Mouse (Mus musculus) yolk sac, embryonic 10.5 days (tissue): ENCODE results near the gene Fam241a.

Source experiments
- DNase-seq: peaks from one replicate; pipeline ENCODE4 v3.0.0-alpha.2; 2017; ENCODE audit warnings: low spot score

The Fam241a gene

DNA sequence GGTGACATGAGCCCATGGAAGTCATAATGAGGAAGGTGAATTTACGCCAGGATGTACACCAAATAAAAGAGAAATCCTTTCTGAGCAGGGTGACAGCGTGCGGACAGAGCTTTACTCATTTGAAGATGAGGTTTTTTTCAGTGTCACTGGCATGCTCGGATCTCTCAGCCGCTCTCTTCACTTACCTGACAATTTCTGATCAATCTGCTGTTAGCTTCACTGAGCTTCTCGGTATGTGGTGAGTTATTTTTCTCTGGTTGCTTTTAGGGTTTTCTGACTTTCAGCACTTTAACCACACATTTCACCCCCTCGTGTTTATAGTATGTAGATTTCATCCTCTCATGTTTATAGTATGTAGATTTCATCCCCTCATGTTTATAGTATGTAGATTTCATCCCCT, 21.1 kb downstream of the Fam241a start:
- no peak for DNase-seq

DNA sequence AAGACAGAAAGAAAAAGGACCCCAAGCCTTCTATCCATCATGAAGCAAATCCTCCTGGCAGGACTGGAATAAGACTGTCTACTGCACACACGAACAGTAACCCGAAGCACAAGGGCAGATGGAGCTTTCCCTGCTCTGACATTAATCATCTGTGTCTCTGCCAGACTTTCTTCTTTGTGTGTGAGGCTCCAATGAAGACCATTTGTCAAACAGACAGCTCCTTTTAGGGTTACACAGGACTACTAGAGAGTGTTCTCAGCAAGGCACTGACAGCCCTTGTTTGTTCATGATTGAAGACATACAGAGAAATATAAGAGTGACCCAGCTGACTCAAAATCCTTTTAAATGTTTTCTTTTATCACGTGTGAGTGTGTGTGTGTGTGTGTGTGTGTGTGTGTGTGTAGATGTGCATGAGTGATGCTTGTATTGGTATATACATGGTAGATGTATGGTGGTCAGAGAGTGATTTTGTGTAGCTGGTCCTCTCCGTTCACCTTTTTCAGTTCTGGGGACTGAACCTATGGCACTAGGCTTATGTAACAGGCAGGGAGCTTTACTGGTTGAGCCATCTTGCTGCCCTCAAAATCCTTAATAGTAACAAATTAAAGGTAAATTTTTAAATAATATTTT, 21.8 kb downstream of the Fam241a start:
- peak; percentile 16 for DNase-seq

DNA sequence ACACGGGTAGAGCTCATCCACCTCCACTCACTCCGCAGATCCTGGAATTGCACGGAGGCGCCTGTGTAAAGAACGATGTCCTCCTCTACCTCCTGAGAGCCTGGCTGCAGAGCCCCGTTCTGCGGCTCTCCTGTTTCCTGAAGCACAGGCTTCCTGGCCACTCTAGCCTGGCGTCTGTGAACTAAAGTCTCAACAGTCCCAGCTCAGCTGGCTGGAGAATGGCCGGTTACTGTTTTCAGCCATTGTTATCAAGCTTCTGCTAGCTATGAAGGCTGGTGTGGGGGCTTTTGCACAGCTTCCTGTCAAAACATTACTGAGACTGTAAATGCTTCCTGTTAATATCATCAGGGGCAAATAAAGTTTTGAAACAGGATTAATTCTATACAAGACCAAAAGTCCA, 24.5 kb downstream of the Fam241a start:
- no peak for DNase-seq

DNA sequence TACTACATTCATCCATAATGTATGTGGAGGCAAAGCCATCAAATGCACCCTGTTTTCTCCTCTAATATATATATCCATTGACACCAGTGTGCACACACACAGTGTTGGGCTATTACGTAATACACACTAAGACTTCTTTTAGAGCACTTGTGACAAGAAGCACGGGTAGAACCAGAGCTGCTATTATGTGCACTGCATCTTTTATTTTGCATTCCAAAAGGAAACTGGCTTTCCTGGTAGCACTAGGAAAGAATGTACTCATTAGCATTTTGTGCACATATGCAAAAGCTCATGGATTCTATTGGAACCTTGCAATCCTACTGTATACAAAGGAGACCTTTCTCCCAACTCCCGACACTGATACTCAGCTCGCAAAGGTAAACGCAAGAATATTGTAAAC, 27.2 kb downstream of the Fam241a start:
- no peak for DNase-seq

DNA sequence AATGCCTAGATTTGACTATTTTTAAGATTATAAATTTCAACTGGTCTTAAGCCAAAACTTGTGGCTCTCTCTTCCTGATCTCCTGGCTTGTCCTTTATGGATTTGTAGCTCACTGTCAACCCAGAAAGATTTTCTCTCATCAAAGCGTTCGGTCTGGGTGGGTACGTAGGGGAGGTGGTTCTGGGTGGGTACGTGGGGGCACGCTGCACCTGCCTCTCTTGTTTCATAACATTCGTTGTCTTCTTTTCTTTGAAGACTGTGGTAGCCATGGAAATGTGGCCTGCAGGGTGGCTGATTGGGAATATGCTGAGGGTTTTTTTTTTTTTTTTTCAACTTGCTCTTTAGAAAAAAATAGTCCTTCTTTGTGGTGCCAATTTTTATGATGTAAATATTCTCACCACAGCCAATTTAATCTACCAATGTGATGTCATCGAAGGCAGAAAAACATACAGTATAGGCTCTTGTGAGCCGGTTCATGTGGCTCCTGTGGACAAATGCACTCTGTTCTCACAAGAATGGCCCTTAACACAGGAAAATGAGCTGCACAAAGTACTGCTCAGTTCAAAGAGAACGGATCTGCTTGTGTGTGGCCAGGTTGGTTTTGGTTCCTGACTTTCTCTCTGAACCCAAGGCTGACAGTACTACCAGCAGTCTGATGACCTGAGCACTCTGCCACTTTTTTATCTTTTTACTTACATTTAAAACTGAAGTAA, 27.9 kb downstream of the Fam241a start:
- DNase-seq, result no peak

DNA sequence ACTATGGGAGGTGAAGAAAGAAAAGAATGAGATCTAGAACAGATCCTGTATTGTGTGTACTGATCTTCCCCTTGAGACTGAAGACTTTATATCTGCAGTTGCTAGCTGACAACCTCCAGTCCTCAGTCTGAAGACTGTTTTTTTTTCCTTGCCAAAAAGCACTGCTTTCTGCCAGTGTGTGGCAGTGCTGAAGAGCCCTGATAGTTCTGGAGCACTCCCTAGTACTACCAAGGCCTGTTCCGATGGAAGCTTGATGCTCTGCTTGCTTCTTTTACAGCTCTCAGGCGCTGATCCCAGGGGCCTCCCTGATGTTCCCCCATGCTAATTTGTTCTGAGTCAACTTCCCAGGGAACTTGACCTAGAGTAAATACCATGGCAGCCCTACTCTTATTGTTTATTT, 31.9 kb downstream of the Fam241a start:
- DNase-seq, result no peak

DNA sequence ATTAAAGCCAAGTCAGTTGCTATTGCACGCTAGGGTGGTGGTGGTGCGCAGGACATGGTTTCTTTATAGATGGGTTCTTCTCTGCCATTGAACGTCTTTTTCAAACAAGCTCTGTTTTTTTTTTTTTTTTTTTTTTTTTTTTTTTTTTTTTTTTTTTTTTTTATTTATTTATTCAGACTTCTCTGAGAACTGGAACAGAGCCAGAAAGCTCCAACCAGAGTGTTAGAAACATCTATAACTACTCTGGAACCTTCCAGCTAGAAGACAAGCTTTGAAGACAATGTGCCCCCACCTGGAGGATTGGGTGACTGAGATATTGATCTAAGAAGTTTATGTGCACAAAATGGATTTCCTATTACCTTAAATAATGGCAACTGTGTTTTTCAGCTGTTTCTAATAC, 32.6 kb downstream of the Fam241a start:
- no peak for DNase-seq

DNA sequence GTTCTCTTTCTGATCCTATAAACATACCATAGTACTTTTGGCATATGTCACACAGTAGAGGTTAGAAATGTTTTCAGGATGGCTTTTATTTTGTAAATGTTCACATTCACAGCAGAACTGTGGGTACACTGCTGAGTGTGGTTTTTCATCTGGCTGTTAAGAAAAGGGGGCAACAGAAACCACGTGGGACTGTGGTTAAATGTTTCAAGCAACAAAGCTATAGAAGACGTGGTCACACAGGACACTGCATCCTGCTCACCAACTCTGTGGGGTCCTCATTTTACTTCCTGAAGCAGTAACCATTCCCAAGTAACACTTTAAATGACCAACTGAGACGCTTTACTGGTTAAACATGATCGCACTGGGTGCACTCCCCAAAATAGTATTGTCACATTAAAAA, 33.6 kb downstream of the Fam241a start:
- DNase-seq, result no peak

DNA sequence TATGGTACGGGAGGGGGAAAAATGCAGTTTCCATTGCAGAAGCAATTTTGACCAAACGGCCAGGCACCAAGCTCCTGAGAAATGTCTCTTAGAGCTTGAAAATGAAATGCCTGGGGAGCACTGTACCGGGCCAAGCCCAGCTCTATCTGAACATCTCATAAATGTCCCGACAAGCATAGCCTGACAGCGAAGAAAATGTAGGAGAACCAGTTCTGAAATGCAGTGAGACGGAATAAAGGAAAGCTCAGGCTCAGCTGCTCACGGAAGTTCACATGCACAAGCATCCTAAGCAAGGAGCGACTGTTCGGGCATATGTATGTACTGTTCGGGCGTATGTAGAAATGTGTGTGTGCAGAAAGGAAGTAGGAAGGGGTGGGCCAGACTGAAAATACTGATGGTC, 34.8 kb downstream of the Fam241a start:
- DNase-seq, result no peak

DNA sequence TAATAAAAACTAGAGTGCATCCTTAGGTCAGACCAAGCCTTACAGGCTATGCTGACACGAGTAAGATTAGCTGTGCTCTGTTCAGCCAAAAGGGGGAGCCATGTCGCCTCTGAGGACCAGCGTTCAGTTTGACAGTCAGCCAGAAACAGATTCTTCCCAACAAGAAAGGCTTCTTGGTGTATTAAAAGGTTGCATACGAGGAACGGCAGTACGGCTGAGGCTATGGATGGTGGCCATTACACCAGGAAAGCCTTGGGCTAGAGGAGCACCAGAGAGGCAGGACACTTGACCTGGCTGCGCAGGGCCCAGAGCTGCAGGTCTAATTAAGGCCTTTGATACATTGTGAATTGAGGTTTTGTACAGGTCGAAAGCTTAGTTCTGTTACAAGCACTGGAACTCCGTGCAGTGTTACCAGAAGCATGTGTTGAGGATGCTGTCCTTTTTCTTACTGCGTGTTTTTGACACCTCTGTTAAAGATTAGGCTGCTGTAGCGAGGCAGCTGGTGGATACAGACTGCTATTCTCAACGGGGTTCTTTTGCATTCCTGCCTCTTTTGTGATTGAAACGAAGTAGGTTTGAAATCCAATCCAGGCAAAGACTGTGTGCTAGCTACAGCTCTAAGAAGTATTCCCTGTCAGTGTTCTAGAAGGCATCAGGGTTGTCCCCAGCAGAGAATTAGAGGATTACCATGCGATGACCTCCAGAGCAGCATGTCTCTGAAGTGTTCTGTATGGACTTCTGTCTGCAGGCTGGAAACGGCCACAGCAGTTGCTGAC, 42.5 kb downstream of the Fam241a start:
- peak; percentile 45 for DNase-seq

DNA sequence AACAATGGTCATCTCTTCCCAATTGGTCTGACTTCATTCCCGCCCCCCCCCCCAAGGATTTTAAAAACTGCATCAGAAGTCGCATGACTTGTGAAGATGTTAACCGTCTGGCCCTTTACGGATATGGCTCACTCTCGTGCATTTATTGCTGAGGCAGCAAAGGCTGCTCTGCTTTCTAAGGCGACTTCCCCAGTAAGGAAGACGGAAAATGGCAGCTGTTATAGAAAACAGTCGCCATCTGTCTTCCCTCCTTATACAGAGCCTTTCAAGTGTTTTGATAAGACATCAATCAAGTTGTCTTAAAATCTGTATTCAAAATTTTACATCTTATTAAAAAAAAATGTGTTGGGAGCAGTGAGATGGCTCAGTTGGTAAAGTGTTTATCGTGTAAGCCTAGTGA, 43.4 kb downstream of the Fam241a start:
- DNase-seq, result no peak

DNA sequence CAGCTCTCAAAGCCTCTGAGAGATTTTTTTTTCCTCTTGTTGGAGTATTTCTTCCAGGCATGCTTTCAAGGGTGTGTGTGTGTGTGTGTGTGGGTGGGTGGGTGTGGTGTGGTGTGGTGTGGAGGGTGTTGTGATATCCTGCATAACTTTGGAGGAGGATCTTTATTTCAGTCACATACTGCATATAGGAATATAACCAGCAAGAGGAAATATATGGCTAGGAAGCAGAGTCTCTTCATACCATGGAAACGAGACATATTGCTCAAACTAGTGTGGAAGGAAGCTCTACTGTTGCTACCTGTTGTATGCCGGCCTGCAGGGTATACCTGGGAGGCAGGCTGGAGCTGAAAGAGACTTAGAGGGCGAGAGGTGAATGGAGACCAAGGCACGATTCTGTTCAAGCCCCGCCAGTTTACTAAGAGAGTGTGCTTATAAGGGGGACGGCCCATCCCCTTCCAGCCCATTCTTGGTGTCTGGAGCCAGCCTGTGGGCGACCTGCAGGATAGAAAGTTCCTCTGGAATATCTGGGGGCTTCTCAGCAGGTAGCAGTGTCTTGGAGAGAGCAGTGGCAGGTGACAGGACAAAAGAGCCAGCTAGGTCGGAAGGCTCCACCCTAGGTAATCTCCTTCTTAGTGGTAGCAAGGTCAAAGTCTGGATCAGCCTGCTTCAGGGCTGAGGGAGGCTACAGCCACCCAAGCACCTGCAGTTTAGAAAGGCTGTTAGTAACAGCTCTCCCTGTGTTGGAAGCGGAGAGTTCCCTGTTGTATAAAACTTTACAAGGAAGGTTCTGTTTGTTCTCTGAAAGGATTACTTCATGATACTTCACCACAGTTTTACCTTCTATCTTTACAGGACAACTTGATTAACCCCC, 45.1 kb downstream of the Fam241a start:
- DNase-seq, result peak; percentile 52

DNA sequence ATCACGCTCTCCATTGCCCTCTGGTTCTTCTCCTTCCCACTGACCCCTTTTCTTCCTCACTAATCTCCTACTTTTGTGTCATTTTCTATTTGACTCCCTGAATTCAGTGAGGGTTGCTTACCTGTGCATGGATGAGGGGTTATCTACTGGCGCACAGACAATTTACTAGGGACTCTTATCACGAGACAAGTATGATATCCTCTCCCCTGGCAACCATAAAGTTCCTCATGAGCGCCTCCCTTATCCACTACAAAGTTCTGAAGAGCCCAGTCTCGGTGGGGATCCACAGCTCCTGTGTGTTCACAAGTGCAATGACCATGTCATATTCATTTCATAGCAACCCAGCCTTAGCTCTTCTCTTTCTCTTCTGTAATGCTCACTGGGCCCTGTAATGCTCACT, 46.2 kb downstream of the Fam241a start:
- DNase-seq, result no peak

DNA sequence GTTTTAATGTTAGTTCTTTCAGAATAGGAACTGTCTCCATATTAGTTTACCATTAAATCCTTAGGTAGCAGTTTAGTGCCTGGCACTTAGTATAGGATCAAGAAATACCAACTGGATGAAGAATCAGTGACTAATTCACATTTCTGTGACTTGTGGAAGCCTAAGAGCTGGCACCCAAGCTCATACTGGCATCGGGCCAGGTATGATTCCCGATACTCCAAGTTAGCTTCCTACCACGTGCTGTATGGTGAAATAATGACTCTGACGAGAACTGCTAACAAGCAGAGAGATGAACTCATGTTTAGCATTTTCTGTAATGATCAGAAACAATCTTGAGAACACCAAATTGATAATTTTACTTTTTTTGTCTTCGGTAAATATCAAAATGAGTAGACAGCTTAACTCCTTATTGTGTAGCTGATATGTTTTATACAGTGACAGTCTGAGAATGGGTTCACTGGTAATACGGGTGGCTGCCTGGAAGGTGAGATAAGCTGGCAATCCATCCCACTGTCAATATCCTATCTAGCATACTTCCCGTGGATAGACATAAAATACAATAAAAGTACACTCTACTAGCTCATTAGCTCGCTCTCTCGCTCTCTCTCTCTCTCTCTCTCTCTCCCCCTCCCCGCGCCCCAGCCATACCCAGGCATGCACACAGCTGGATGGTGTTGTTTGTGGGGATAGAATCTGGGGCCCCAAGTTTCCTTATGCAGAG, 47.9 kb downstream of the Fam241a start:
- no peak for DNase-seq

DNA sequence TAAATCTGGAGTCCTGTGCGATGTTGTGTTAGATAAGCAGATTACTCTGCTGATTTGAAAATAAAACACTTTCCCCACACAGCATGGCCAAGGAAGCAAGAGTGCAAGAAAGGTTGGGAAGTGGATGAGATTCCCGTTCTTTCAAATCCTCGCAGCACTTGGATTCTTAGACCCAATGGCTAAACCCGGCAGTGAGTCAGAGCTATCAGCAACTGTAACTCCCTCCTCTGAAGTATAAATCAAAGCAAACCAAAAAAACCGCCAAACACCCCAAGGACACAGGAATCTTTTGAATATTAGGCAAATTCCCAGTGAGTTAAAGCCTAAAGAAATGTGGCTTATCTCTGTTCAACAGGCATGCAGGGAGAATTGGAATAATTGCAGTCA, 52.2 kb downstream of the Fam241a start:
- DNase-seq, result no peak

DNA sequence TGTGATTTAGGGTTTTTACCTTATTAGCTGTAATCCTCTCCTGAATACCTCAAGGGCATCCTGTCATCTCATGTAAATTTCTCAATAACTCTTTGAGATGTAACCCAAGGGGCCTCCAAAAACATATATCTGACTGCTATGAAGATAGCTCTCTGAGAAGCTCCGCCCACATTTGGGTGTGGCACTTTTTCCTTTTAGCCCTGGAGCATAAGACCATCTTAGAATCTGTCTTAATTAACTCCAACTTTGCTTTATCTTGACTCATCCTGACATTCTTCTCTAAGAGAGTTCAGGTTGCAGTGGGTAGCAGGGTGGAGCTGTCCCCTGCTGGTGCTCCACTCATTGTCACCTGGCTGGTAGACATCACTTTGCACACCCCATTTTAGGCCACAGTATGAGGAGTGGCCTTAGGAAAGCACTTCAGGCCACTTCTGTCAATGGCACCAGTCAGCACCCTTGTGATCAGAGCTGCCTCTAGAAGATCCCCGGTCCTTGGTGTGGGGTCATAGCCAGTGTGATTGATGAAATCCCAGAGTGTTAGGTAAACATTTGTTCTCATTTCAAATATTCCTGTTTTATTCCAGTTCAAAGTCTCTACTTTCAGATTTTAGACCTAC, 52.7 kb downstream of the Fam241a start:
- DNase-seq, result no peak

DNA sequence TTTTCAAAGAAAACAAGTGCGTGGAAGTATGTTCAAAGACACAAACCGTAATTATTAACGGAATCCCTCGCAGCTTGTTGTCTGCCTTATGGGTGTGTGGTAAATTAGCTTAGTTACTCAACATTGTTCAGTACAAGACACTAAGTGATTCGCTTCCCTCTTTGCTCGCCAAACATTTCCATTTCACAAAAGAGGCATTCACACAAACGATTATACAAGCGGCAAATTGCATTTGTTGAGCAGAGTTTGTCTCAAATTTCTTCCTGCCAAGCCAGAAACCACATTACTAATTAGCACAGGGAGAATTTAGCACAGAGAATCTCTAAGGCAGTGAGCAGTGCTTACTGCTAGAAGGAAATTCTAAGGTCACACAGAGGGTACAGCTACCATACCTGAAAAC, 54.2 kb downstream of the Fam241a start:
- DNase-seq, result no peak

DNA sequence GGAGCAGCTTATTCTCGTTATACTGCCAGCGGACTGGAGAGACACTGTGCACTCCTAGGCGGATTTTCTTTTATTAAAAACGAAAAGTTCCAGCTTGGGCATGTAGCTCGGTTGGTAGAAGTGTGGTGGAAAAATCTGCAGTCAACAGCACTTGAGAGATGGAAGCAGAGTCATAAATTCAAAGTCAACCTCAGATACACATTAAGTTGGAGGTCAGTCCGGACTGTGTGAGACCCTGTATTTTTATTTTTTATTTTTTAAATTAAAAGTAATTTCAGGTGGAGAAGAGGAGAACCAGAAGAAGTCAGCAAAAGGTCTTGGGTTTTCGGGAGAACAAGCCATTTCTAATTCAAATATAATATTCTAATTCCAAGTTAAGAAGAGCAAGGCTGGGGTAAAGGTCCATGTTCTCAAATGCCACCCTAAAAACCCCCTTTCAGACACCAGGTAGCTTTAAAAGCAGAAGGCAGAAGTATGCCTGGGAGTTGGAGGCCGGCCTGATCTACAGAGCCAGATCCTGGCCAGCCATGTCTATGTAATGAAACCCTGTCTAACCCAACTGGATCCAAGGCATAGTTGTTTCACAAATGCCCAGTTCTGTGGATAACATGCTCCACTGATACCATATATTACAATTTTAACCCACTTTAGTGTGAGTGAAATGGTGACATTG, 58.0 kb downstream of the Fam241a start:
- DNase-seq, result no peak

DNA sequence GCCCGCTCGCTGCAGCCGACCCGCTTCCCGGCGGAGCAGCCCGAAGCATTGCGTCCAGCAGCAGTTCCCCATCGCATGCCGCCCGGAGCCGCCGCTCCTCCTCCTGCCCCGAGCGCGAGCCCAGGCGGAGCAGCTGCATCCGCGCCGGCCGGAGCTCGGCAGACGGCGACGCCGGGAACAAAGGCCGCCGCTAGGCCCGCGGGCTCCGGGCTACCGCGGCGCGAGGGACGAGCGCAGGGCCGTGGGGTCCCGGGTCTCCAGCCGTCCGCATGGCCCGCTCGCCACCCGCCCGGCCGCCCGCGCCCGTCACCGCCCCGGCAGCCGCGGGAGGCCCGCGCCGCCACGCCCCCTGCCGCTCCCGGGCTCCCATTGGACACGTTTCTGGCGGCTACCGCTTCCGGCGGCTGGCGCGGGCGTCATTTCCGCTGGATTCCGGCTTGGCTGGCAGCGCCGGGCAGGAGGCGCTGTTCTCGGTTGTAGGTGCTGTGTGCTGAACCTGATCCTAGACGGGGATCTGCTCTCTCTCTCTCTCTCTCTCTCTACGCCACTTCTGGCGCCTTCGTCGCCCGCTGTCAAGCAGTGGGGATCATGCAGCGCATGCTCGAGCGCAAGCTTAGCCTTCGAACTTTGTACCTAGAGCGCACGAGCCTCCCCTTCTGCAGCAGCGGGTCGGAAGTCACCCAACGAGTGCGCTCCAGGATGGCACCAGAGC, 58.8 kb downstream of the Fam241a start, which contains the start of gene Ap1ar:
TSS of gene Ap1ar (minus strand) at position 370 of the 712 bp plus-strand sequence.
- peak; percentile 97 for DNase-seq

DNA sequence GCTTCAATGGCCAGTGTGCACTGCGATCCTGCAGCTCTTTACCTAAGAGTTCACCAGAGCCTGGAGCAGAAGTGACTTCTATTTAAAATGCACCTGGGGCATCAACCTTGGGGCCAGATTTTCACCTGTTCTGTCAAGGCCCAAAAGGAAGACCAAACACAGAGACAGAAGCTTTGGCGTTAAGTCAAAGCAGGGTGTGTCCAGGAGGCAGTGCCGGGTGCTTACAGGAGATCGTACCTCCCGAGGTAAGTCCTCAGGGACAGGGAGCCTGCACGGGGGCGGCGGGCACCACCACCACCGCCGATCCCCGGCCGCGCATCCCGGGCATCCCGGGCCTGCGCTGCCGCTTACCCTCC, 59.3 kb downstream of the Fam241a start:
- peak; percentile 44 for DNase-seq
